Mouse (Mus musculus): Measurements from ENCODE around the gene Sco1.
"Not testable (repeated sequence)": the region's sequence is repeated elsewhere in the genome, so short reads cannot be mapped to it uniquely, and the experiment has no call there.

Gene Sco1

DNA sequence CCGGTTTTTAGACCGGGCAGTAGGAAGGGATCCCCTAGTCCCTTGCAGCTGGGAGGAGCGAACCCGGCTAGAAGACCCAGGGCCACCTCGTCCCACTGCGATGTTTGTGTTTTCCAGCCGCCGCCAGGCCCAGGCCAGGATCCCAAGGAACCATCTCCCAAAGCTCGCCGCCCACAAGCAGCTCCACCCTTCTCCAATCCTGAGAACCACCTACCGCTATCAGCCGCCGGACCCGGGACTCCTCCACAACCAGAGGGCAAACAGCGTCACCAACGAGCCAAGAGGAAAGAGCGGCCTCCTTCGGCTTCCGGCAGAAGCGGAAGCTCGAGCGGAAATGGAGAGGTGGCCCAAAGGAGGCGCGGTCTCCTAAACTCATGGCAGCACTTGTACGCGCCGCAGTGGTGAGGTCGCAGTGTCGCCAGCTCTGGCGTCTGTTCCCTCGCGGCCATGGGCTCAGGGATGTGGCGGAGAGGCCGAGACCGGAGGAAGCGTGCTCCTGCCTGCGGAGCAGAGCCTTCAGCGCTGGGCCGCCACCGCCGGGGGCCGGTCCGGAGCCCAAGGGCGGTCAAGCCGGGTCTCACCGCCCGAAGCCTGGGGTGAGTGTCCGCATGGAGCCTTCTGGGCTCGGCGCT lies at the start of gene Sco1, which contains the start of gene Adprm:
Gene Sco1 (plus strand): TSS at position 350 of the 632 bp plus-strand sequence.
Gene Adprm (minus strand): TSS at position 274 of the 632 bp plus-strand sequence.
- peak; percentile 80 to 88 for DNase-seq (ENCODE audit: low spot score in 2 of 2)

DNA sequence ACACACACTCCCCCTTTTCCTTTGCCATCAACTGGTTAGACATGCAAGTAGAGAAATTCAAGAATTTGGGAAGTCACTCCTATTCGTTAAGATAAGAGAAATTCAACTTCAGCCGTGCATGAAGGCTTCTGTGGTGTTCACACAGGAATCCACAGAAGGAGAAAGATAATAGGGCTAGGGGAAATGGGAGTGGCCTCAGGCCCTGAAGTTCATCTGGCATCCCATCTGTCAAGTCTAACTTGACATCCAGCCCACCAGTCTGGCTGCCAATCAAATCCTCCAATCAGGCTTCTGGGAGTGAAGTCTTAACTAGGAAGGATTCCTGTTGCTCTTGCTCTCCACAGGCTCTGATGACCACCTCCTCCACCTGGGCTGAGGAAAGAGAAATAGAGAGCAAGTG lies 49.6 kb upstream of the Sco1 start:
- no peak for DNase-seq (ENCODE audit: low spot score in 2 of 2)

DNA sequence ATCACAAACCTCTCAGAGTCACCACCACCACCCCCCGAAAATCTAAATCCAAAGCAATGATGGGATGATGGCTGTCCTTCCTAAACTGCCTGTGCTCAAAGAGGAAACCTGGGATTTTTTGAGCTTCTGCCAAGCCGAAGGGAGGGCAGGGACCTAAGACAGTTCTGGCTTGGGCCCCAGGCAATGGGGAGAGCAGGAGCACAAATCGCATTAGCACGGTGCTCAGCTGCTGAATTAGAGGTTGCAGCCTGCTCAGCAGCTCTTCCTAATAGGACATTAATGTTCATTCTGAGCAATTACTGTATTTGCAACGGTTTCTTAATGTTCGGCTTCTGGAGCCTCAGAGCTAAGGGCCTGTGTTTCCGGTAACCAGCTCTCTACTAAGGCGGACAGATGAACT lies 44.5 kb upstream of the Sco1 start:
- DNase-seq (ENCODE audit: low spot score in 2 of 2): no peak

DNA sequence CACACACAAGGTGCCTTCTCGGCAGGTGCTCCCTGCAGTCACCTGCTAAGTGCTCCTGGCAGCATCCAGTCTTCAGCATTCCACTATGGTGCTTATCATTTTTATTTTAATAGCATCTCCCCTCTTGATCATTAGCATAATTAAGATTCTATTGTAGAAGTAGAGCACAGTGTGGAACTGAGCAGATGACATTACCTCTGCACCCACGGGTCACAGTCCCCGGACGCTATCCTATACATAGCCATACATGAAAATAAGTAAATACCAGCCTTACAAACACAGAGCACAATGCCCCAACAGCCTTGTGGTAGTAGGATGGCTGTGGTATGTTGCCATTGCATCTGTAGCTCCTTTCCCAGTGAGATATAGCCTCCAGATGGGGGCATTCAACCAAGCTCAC lies 43.9 kb upstream of the Sco1 start:
- DNase-seq (ENCODE audit: low spot score in 2 of 2): no peak

DNA sequence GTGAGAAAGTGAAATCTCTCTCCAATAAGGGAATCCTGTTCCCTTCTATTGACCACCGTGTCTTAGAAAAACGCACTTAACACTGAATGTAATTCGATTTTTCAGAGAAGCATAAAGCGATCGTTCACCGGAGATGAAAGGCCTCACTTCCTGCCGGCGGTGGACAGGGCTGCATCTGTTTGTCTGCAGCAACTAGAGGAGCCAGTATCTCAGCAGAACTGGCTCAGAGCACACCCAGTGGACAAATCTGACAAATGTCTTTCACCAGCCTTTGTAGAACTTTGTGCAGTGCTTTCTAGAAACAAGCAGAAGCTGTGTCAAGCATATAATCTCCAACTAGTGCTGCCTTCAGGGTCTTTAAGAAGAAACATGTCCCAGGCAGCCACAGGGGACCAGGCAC lies 42.0 kb upstream of the Sco1 start:
- no peak for DNase-seq (ENCODE audit: low spot score in 2 of 2)

DNA sequence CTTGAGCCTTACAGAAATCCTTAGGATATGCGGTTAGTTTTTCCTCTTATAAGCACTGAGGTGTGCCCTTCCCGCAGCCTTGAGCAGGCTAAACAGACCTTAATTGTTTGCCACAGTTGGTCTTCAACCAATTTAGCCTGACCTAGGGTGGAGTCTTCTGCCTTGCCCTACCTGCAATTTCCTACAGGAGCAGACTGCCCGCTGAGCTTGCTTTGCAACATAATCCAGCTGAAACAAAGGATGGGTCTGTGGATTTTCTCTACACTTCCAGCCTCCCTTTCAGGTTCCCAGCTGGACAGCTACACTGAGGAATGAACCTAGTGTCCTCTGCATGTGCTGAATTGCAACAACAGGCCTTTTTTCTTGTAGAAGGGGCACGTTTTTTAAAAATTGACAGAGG lies 40.8 kb upstream of the Sco1 start:
- DNase-seq (ENCODE audit: low spot score in 2 of 2): no peak

DNA sequence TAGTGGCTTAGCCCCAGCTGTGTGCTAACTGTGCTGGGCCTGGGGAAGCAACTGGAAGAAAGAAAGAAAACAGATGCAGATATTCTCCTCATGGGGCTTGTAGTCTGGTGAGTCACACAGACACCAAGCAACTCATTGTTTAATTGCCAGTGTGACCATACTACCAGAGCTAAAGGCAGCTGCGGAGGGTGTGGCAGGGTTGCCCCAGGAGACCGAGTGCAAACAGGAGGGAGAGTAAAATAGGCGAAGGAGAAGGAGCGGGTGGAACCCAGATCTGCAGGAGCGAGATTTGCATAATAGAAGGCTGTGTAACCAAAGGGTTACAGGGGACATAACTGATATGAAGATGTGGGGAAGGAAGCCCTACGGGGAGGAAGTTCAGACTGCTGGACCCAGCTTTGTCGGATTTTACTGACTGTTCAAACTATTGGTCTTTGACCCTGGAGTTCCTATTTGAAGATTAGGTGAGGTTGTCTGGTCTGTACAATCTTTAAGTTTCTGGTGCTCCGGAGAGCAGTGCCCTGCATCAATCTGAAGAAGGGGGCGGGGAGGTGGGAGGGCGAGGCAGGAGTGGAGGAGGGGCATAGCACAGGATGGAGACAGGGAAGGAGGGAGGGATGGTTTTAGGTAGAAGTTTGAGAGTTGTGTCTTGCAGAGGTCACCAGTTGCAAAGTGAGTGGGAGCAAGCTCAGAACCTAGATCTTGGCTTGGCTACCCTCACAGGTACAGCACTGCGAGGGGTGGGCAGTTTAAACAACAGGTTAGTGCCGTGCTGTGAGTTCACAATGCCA lies 34.5 kb upstream of the Sco1 start:
- DNase-seq (ENCODE audit: low spot score in 2 of 2): peak; percentile 33 to 57

DNA sequence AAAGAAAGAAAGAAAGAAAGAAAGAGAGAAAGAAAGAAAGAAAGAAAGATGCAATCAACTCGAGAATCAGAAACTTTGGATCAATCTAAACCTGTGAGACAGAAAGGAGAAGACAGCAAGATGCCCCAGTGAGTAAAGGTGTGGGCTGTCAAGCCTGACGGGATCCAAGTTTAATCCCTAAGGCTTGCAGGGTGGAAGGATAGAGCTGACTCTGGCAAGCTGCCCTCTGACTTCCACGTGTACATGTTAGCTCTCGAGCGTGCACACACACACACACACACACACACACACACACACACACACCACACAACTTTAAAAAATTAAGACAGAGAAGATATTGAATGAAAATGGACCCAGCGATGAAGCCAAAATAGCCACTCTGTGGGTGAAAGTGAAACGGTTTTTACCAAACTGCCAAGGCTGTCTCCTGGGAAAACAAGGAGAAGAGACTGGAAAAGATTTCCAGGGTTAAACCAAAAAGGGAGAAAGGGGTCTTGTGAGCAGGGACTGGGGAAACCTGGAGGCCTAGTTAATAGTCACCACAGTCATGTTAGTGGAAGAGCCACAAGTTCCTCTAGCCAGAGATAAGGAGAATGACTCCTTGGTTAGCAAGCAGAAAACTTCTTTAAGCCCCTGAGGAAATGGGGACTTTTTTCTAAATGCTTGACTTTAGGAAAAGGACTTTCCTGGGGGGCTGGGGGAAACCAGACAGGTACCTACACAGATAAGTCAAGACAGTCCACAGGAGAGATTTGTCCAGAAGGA lies 32.6 kb upstream of the Sco1 start:
- DNase-seq (ENCODE audit: low spot score in 2 of 2): no peak

DNA sequence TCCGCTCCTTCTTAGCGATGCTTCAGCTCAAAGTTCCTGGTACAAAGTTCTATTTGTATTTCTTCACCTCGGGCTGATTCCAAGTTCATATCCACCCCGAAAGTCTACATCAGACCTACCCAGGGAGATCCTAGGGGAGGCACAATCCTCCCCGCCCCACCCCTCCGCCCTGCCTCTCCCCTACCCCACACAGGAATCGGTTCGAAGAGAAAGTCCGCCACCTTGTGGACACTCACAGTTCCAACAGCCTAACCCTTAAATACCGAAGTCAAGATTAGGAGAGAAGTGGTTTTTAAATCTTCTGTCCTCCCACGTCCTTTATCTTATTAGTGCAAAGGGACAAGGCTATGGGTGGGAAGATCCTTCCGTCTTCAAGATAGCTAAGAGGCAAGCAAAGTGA lies 31.5 kb upstream of the Sco1 start:
- peak; percentile 36 to 58 for DNase-seq (ENCODE audit: low spot score in 2 of 2)

DNA sequence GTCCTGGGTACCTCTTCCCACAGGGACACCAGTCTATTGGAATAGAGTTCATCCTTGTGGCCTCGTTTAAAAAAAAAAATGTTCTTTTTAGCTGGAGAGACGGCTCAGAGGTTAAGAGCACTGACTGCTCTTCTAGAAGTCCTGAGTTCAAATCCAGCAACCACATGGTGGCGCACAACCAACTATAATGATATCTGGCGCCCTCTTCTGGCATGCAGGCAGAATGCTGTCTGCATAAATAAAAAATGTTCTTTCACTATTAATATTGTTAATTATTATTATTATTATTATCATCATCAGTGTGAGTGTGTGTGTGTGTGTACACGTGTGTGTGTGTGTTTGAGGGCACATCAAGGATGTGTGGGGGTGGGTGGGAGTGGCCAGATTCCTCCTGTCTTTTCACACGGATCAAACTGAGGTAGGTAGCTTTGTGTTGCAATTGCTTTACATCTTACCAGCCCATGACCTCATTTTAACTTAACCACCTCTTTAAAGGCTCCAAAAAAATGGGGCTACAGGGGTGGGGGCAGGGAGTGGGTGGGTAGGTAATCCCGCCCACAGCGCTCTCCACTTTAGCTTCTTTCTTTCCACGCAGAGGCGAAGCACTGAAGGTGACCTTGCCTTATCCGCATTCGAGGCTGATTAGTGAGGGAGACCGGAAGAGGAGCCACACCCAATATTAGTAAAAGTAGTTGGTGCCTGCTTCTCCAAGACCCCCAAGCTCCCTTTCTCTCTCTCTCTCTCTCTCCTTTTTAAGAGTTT lies 29.9 kb upstream of the Sco1 start:
- no peak for DNase-seq (ENCODE audit: low spot score in 2 of 2)

DNA sequence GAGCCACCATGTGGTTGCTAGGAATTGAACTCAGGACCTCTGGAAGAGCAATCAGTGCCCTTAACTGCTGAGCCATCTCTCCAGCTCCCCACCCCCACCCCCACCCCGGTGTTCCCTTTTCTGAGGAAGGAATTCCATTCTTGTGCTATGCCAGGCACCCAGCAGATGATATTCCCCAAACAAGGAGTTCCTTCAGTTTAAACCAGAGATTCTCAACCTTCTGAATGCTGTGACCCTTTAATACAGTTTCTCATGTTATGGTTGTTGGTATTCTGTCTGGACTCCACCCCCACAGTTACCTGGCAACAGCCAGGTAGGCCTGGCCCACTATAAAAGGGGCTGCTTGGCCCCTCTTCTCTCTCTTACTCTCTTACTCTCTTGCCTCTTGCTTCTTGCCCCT lies 29.3 kb upstream of the Sco1 start:
- DNase-seq (ENCODE audit: low spot score in 2 of 2): not testable (repeated sequence)

DNA sequence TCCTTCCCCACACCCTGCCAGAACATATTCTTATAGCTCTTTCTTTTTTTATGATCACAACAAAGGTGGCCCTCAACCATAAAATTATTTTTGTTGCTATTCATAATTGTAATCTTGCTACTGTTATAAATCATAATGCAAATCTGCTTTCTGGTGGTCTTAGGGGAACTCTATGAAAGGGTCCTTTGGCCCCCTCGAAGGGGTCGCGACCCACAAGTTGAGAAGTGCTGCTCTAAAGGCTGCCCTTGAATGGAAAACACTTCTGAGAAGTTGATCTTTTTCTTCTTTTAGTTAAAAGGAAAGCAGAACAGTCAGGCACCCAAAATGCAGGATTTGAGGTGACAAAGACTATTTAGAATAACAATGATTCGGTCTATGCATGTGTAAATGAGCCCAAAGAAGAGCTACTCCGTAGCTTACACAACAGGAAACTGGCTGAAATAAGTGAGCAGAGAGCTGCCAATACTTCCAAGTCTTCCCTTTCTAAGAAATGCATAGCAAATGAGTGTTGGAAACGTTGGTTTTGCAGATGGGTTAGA lies 28.6 kb upstream of the Sco1 start:
- DNase-seq (ENCODE audit: low spot score in 2 of 2): no peak

DNA sequence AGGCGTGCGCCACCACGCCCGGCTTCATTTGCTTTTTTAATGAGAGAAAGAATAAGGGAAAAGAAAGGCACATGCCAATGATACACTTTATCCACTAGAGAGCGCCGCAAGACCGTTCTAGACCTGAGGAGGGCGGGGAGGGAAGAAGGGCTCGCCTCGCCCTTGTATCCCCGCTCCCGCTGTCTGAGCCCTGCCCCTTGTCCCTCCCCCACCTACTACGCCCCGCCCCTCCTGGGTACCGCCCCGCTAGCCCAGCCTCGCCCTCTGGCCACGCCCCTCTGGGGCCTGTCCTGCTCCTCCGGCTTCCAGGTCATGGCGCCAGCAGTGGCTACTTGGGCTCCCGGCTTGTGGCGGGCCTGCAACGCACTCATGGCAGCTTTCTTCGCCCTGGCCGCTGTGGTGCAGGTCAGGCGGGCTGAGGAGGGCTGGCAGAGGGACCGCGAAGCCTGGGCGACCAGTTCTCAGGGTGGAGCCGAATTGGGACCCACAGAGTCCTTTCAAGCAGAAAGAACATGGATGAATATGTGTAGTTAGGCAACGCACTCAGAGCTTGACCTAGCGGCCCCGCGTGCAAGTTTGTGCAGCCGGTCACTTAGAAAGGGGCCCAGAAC lies 27.5 kb upstream of the Sco1 start, which contains the start of gene Tmem220:
Gene Tmem220 (plus strand): TSS at position 288 of the 611 bp plus-strand sequence.
- DNase-seq (ENCODE audit: low spot score in 2 of 2): peak; percentile 89 to 92

DNA sequence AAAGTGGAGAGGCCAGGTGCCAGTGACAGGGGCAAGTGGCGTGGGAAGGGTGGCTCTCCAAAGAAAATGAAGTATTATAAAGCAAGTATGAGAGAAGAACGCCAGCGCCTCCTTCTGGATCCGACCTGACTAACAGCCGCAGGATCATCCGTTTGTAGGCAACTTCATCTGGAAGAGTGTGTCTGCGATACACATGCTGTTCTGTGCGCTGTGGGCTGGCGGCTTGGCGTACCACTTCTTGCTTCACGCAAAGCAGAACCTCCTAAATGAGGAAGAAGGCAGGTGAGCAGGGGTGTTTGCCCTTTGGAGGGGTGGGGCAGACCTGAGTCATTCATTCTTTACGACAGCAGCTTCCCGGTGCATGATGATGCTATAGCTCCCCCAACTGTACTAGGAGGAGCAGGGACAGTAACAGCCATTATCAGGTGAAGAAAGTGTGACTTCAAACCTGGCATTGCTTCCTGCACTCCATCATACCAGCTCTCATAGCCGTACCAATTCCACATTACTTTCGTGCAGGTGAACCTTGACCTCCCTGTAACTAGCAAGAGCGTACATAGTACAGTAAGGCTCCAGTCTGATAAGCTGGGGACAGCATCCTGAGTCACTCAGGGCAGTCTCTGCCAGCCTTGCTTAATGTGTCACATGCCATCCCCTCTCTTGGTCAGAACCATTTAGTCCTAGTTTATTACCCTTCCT lies 21.4 kb upstream of the Sco1 start:
- no peak for DNase-seq (ENCODE audit: low spot score in 2 of 2)

DNA sequence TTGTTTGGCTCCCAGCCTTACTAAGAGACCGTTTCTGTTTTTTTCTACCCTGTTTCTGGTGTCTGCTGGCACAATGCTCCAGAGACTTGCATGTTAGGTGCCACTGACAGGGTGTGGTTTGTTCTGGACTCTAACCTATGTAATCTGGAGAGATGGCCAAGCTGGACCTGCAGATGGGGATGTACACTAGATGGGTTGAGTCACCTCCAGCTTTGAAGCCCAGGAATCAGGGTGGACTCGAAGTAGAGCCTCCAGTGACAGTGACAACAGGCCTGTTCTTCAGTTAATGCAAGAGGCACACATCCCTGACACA lies 20.9 kb upstream of the Sco1 start:
- DNase-seq (ENCODE audit: low spot score in 2 of 2): no peak

DNA sequence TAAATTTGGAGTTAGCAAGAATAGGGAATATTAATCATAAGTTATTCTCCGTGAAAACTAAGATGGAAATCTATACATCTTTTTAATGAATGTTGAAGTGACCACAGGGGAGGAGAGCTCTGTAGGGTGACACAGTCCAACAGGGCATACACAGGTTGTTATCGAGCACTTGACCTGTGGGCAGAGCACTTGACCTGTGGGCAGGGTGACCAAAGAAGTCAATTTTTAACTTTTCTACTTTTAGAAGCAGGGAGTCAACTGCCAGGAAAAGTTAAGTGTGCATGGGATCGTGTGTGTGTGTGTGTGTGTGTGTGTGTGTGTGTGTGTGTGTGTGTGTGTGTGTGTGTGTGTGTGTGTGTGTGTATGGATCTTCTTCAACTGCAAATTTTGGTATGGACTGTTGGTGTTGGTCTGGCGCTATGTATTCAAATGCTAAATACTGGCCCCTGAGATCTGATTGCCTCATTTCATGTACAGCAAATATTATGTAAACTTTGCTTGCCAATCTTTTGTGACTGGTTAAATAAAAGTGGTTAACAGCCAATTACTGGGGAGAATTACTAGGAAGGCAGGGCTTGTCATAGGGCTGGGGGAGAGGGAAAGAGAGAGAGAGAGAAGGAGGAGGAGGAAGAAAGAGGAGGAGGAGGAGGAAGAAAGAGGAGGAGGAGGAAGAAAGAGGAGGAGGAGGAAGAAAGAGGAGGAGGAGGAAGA lies 17.5 kb upstream of the Sco1 start:
- DNase-seq (ENCODE audit: low spot score in 2 of 2): no peak

DNA sequence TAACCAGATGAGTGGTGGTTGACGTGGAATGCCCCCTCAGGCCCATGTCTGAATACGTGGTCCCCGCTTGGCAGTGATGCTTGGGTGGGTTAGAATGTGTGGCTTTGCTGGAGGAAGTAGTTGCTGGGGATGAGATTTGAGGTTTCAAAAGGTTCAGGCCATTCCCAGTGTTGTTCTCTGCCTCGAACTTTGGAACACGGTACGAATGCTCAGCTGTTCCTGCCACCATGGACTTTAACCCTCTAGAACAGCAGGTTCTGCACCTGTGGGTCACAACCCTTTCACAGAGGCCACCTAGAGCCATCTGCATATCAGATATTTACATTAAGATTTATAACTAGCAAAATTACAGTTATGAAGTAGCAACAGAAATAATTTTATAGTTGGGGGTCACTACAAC lies 16.2 kb upstream of the Sco1 start:
- DNase-seq (ENCODE audit: low spot score in 2 of 2): no peak

DNA sequence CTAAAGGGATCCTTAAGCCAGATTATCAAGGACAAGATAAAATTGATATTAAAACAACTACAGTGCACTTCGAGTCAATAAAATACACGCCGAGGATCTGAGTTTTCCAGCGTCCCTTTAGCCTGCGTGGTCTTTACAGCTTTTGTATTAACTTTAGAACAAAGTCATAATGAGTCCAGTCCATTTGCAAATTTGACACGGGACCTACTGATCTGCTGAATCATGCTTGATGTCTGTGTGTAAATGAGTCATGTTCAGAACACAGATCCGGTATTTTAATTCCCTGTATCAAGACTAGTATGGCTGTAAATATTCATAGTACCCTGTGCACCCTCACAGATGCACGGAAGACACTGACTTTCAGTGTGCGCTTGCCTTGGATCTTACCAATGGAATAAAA lies 15.6 kb upstream of the Sco1 start:
- no peak for DNase-seq (ENCODE audit: low spot score in 2 of 2)

DNA sequence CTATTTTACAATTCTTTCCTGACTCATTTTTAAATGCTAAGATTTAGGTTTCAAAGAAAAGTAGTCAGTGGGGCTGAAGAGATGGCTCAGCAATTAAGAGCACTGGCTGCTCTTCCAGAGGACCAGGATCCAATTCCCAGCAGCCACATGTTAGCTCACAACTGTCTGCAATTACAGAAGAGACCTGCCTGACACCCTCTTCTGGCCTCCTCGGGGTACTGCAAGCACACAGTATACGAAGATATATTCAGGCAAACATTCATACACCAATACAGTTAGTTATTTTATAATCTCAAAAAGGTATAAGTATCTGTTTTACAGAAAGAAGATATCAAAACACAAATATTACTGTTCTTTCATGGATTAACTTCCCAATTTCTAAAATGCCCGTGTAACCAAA lies 12.7 kb upstream of the Sco1 start:
- DNase-seq (ENCODE audit: low spot score in 2 of 2): no peak

DNA sequence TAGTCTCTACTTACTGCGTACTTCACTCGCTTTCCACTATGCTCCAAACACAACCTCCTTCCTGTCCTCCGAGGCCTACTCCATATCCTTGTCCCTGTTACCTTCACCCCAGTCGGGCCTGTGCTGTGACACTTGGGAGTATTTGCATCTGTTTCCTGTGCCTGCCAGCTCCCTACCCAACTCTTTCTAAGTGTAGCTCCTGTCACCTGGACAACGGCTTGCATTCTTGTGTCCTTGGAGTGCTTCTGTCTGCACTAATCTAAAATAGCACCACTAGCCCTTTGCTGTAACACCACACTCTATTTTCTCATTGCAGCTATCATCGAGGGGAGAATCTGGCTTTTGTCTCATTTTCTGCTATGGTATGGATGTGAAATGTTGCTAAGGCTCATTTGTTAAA lies 12.0 kb upstream of the Sco1 start:
- DNase-seq (ENCODE audit: low spot score in 2 of 2): no peak
